Mouse (Mus musculus) adrenal gland, postnatal 14 days (tissue): ENCODE measurements at regions not wholly inside any gene's neighbourhood (a gene's known extent, or its start where the extent isn't known, plus 50 kb on each side); places are given as distances from the start of the nearest gene placed in this dataset.

Experiments
- DNase-seq: peaks from one replicate; pipeline ENCODE4 v3.0.0; 2021; ENCODE audit warnings: mixed read lengths

GRCm38 (mm10) chr14:16897747-16898544 is 79.0 kb upstream of the Rarb start:
- no peak for DNase-seq

- DNase-seq: no peak
Observed at GRCm38 (mm10) chr14:16896974-16897373, 78.0 kb upstream of the Rarb start.

GRCm38 (mm10) chr14:16881249-16881648 is 62.3 kb upstream of the Rarb start:
- DNase-seq: no peak

- DNase-seq: no peak
Observed at GRCm38 (mm10) chr14:16869221-16869620, 50.3 kb upstream of the Rarb start.
